Mouse (Mus musculus): ENCODE results near the gene Prss12. TPM values are rescaled to one million over a fixed set of nuclear protein-coding genes. Genes with fewer than 3 reads are reported as not detected.

Prss12 gene
- 0.31 TPM for polyA plus RNA-seq (2015; fragmentation: Illumina TruSeq; extraction: RNeasy Lipid Tissue Mini Kit (QIAGEN cat#74804); ENCODE audit: insufficient read depth, low read depth, low replicate concordance)

DNA sequence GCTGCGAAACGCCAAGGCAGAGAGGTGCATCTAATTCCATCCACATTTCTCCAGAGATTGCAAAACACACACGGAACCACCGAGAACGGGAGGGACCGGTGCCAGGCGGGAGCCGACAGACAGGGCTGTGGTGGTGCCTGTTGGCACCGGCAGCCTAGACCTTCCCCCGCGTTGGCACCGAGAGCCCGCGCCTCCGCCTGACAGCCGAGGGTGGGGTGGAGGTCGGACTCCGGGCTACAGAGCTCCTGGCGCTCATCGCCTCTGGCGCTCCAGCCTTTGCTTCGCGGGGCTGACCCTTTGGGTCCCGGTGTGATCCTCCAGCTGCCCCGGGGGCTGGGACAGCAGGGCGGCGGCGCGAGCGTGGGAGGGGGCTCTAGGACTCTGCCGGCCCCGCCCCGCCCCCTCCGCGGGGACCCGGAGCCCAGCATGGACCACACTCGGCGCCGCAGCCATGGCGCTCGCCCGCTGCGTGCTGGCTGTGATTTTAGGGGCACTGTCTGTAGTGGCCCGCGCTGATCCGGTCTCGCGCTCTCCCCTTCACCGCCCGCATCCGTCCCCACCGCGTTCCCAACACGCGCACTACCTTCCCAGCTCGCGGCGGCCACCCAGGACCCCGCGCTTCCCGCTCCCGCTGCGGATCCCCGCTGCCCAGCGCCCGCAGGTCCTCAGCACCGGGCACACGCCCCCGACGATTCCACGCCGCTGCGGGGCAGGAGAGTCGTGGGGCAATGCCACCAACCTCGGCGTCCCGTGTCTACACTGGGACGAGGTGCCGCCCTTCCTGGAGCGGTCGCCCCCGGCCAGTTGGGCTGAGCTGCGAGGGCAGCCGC lies at the start of gene Prss12:
Gene Prss12, plus strand, starts transcription at position 206 of the 830 bp plus-strand sequence.

Other genes with a start within 250 kb of the Prss12 start
- gene Synpo2, start 210.8 kb upstream of the Prss12 start, polyA plus RNA-seq (2015; fragmentation: Illumina TruSeq; extraction: RNeasy Lipid Tissue Mini Kit (QIAGEN cat#74804); ENCODE audit: insufficient read depth, low read depth, low replicate concordance) = 5.5 TPM
- 22.0 TPM for gene Sec24d, start 179.5 kb upstream of the Prss12 start, polyA plus RNA-seq (2015; fragmentation: Illumina TruSeq; extraction: RNeasy Lipid Tissue Mini Kit (QIAGEN cat#74804); ENCODE audit: insufficient read depth, low read depth, low replicate concordance)
- gene Mettl14, start 60.8 kb upstream of the Prss12 start, polyA plus RNA-seq (2015; fragmentation: Illumina TruSeq; extraction: RNeasy Lipid Tissue Mini Kit (QIAGEN cat#74804); ENCODE audit: insufficient read depth, low read depth, low replicate concordance) = 4.4 TPM
- not detected for gene Ndst3, start 243.9 kb downstream of the Prss12 start, polyA plus RNA-seq (2015; fragmentation: Illumina TruSeq; extraction: RNeasy Lipid Tissue Mini Kit (QIAGEN cat#74804); ENCODE audit: insufficient read depth, low read depth, low replicate concordance)

All from pancreas, adult 10 weeks (tissue).